Mouse (Mus musculus): ENCODE data around the gene Ggact. TPM values are rescaled to one million over a fixed set of nuclear protein-coding genes. Genes with fewer than 3 reads are reported as not detected.

The Ggact gene
- polyA plus RNA-seq, 1 experiment from 2014 or later = 10.6 TPM

DNA sequence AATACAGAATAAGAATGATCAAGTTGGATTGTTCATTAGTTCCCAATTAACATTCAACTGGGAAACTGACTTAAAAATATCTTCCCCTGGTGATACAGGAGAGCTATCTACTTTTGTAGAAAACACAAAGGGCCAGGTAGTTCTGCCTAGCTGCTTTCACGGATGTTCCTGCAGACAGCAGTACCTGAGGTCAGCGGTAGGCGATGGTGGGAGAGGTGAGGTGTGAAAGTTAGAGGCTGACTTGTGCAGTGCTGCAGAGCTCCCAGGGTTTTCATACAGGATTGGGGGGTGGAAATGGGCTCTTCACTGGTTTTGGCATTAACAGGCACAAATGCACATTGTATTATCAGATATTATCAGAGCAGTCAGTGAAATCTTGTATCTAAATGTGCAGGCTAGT is 35.8 kb downstream of the Ggact start:
- no peak for DNase-seq (ENCODE audit: low spot score)
- H3K9ac ChIP-seq = no peak overlapping the region
- no peak overlapping the region for H3K4me2 ChIP-seq (replicated peaks)
- ATAC-seq (ENCODE audit: low FRiP score) = no peak
- H3K4me1 ChIP-seq (replicated peaks; ENCODE audit: control insufficient read depth, insufficient read depth, low read length) = peaks cover 22% of the 10 kb centered on the region
- WGBS = 88% methylated on average over 3 of the region's 3 CpGs
- H3K4me3 ChIP-seq (replicated peaks; ENCODE audit: low read length) = no peak overlapping the region
- H3K27me3 ChIP-seq (ENCODE audit: control insufficient read depth, insufficient read depth, low read length) = 0 out of 2 replicates have a peak, but pooled peaks cover 11% of the 10 kb centered on the region
- no peaks in the 10 kb centered on the region for H3K9me3 ChIP-seq (ENCODE audit: control insufficient read depth, low read length)
- H3K27ac ChIP-seq = no peak overlapping the region
- H3K36me3 ChIP-seq (replicated peaks; ENCODE audit: control insufficient read depth, insufficient read depth) = no peaks in the 10 kb centered on the region

DNA sequence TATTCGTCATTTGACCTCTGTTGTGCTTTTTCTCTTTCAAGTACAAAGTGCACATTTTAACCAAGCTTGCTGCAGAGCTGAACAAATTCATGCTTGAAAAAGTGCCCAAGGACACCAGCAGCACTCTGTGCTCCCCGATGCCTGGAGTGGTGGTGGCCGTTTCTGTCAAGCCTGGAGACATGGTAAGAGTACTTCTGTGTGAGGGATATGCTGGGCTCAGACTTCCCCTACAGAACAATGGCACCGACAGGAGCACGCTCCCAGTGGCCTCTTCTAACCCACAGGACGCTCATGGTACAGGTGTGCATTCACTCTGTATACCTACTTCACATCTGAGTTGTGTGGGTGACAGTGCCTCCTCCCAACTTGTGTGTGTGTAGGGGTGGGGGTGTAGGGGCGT is 36.8 kb downstream of the Ggact start:
- 0 out of 2 replicates have a peak overlapping the region, but pooled peaks have one; percentile 6 for H3K9ac ChIP-seq
- WGBS = 64% methylated on average over 7 of the region's 7 CpGs
- no peak for ATAC-seq (ENCODE audit: low FRiP score)

DNA sequence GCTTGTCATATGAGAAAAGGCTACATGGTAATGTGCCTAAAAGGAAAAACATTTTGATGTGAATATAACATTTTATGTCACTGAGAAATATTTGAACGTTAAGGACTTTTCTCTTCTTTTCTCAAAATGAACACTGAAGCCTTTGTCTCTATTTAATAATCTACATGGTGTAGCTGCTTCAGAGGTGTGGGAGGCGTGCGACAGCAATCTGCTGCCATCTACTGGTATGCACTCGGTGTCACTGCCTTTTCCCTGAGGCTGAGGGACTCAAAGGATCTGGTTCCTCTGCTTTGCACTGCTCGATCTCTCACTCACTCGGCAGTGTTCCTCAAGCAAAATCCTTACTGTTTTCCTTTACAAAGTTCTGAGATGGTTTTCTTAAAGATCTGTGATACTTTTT is 37.4 kb downstream of the Ggact start:
- Histone ChIP-seq H3K36me3 (replicated peaks; ENCODE audit: control insufficient read depth, insufficient read depth) (no peaks in the 10 kb centered on the region), H3K4me3 (replicated peaks; ENCODE audit: low read length) (no peak overlapping the region), H3K9ac (no peak overlapping the region), H3K27me3 (ENCODE audit: control insufficient read depth, insufficient read depth, low read length) (0 out of 2 replicates have a peak, but pooled peaks cover 11% of the 10 kb centered on the region), H3K9me3 (ENCODE audit: control insufficient read depth, low read length) (no peaks in the 10 kb centered on the region), H3K4me1 (replicated peaks; ENCODE audit: control insufficient read depth, insufficient read depth, low read length) (0 out of 2 replicates have a peak, but pooled peaks cover 15% of the 10 kb centered on the region), H3K27ac (peak overlapping the region; percentile 64), H3K4me2 (replicated peaks) (no peak overlapping the region)
- WGBS = under 1% methylated on average over 6 of the region's 6 CpGs
- peak; percentile 94 for ATAC-seq (ENCODE audit: low FRiP score)
- DNase-seq (ENCODE audit: low spot score) = peak; percentile 93

More for the DNA sequence above, 36.8 kb downstream of the Ggact start:
- no peaks in the 10 kb centered on the region for H3K9me3 ChIP-seq (ENCODE audit: control insufficient read depth, low read length)
- 0 out of 2 replicates have a peak, but pooled peaks cover 11% of the 10 kb centered on the region for H3K27me3 ChIP-seq (ENCODE audit: control insufficient read depth, insufficient read depth, low read length)
- no peak overlapping the region for H3K4me3 ChIP-seq (replicated peaks; ENCODE audit: low read length)
- H3K4me1 ChIP-seq (replicated peaks; ENCODE audit: control insufficient read depth, insufficient read depth, low read length) = peaks cover 16% of the 10 kb centered on the region
- DNase-seq (ENCODE audit: low spot score) = no peak
- H3K27ac ChIP-seq = no peak overlapping the region
- no peaks in the 10 kb centered on the region for H3K36me3 ChIP-seq (replicated peaks; ENCODE audit: control insufficient read depth, insufficient read depth)
- H3K4me2 ChIP-seq (replicated peaks) = 0 out of 2 replicates have a peak overlapping the region, but pooled peaks have one; percentile 2

GRCm38 (mm10) chr14:122875636-122876035 is 37.9 kb downstream of the Ggact start:
- 50% methylated on average over 6 of the region's 6 CpGs for WGBS
- Histone ChIP-seq H3K4me2 (replicated peaks) (no peak overlapping the region), H3K4me3 (replicated peaks; ENCODE audit: low read length) (no peak overlapping the region), H3K4me1 (replicated peaks; ENCODE audit: control insufficient read depth, insufficient read depth, low read length) (0 out of 2 replicates have a peak, but pooled peaks cover 15% of the 10 kb centered on the region), H3K27me3 (ENCODE audit: control insufficient read depth, insufficient read depth, low read length) (0 out of 2 replicates have a peak, but pooled peaks cover 11% of the 10 kb centered on the region), H3K9me3 (ENCODE audit: control insufficient read depth, low read length) (no peaks in the 10 kb centered on the region), H3K9ac (peak overlapping the region; percentile 34), H3K27ac (peak overlapping the region; percentile 64), H3K36me3 (replicated peaks; ENCODE audit: control insufficient read depth, insufficient read depth) (no peaks in the 10 kb centered on the region)
- DNase-seq (ENCODE audit: low spot score) (no peak), ATAC-seq (ENCODE audit: low FRiP score) (no peak)

GRCm38 (mm10) chr14:122875056-122875455 is 38.5 kb downstream of the Ggact start:
- H3K27me3 ChIP-seq (ENCODE audit: control insufficient read depth, insufficient read depth, low read length) = 0 out of 2 replicates have a peak, but pooled peaks cover 11% of the 10 kb centered on the region
- WGBS = 49% methylated on average over 8 of the region's 8 CpGs
- H3K36me3 ChIP-seq (replicated peaks; ENCODE audit: control insufficient read depth, insufficient read depth) = no peaks in the 10 kb centered on the region
- no peak for ATAC-seq (ENCODE audit: low FRiP score)
- no peaks in the 10 kb centered on the region for H3K9me3 ChIP-seq (ENCODE audit: control insufficient read depth, low read length)
- H3K4me2 ChIP-seq (replicated peaks) = no peak overlapping the region
- peak overlapping the region; percentile 64 for H3K27ac ChIP-seq
- H3K9ac ChIP-seq = 0 out of 2 replicates have a peak overlapping the region, but pooled peaks have one; percentile 34
- 0 out of 2 replicates have a peak, but pooled peaks cover 15% of the 10 kb centered on the region for H3K4me1 ChIP-seq (replicated peaks; ENCODE audit: control insufficient read depth, insufficient read depth, low read length)
- no peak overlapping the region for H3K4me3 ChIP-seq (replicated peaks; ENCODE audit: low read length)
- no peak for DNase-seq (ENCODE audit: low spot score)

- Histone ChIP-seq H3K4me1 (replicated peaks; ENCODE audit: control insufficient read depth, insufficient read depth, low read length) (0 out of 2 replicates have a peak, but pooled peaks cover 15% of the 10 kb centered on the region), H3K9me3 (ENCODE audit: control insufficient read depth, low read length) (no peaks in the 10 kb centered on the region), H3K4me3 (replicated peaks; ENCODE audit: low read length) (no peak overlapping the region), H3K9ac (no peak overlapping the region), H3K27me3 (ENCODE audit: control insufficient read depth, insufficient read depth, low read length) (0 out of 2 replicates have a peak, but pooled peaks cover 5% of the 10 kb centered on the region), H3K27ac (no peak overlapping the region), H3K4me2 (replicated peaks) (no peak overlapping the region), H3K36me3 (replicated peaks; ENCODE audit: control insufficient read depth, insufficient read depth) (no peaks in the 10 kb centered on the region)
- no peak for ATAC-seq (ENCODE audit: low FRiP score)
- 83% methylated on average over 6 of the region's 6 CpGs for WGBS
- DNase-seq (ENCODE audit: low spot score) = no peak
These were observed 40.9 kb downstream of the Ggact start for GRCm38 (mm10) chr14:122872612-122873011.

DNA sequence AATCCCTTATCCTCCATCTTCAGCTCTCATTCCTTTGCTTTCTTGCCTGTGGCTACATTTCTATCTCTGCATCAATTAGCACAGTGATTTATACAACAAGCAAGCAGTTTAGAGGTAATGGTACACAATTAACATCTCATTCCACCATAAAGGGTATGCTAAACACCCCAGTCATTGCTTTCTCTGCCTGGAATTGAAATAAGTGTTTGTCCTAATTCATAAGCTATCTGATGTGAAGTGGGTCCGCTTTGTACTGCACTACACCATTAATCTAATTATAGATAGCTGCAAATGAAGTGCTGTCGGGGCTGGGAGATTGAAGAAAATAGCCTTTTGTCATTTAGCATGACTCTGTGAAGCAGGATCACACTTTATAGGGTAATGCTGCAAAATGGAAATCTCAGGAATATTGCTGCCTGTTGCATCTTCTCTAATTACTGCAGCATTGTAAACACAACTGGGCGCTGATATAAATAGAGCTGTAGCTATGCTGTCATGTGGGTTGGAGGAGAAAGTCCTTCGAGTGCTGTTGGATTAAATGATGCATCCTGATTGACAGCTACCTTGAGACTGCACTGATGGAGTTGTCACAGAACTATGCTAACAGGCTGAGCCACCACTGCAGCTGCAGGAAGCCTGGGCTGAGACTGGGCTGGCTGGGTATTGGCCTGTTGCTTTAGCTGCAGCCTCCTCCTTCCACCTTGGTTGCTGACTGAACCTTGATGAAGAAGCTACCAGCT is 41.5 kb downstream of the Ggact start:
- ATAC-seq (ENCODE audit: low FRiP score) (peak; percentile 55), DNase-seq (ENCODE audit: low spot score) (no peak)
- Histone ChIP-seq H3K27ac (no peak overlapping the region), H3K4me1 (replicated peaks; ENCODE audit: control insufficient read depth, insufficient read depth, low read length) (0 out of 2 replicates have a peak, but pooled peaks cover 15% of the 10 kb centered on the region), H3K36me3 (replicated peaks; ENCODE audit: control insufficient read depth, insufficient read depth) (no peaks in the 10 kb centered on the region), H3K9ac (no peak overlapping the region), H3K27me3 (ENCODE audit: control insufficient read depth, insufficient read depth, low read length) (0 out of 2 replicates have a peak, but pooled peaks cover 5% of the 10 kb centered on the region), H3K9me3 (ENCODE audit: control insufficient read depth, low read length) (no peaks in the 10 kb centered on the region), H3K4me2 (replicated peaks) (no peak overlapping the region), H3K4me3 (replicated peaks; ENCODE audit: low read length) (no peak overlapping the region)
- WGBS = 32% methylated on average over 4 of the region's 4 CpGs

DNA sequence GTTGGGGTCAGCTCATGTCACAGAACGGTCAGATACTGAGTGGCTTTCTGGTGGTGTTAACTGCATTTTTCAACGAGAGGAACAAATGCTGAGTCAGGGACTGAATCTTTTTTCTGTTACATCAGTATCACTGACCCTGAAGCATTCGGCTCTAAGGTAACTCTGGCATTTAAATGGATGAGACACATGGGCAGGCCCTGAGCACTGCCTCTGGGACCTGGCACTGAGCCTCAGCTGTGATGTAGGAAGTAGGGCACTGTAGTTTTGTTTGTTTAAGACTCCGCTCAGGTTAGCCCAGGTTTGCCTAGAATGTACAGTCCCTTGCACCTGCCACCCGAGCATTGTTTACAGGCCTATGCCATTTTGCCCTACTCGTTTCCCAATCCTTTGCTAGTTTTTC is 43.7 kb downstream of the Ggact start:
- WGBS = 72% methylated on average over 6 of the region's 6 CpGs
- Histone ChIP-seq H3K27me3 (ENCODE audit: control insufficient read depth, insufficient read depth, low read length) (0 out of 2 replicates have a peak, but pooled peaks cover 5% of the 10 kb centered on the region), H3K4me3 (replicated peaks; ENCODE audit: low read length) (no peak overlapping the region), H3K4me1 (replicated peaks; ENCODE audit: control insufficient read depth, insufficient read depth, low read length) (0 out of 2 replicates have a peak, but pooled peaks cover 5% of the 10 kb centered on the region), H3K4me2 (replicated peaks) (no peak overlapping the region), H3K9ac (no peak overlapping the region), H3K9me3 (ENCODE audit: control insufficient read depth, low read length) (no peaks in the 10 kb centered on the region), H3K27ac (no peak overlapping the region), H3K36me3 (replicated peaks; ENCODE audit: control insufficient read depth, insufficient read depth) (no peaks in the 10 kb centered on the region)
- ATAC-seq (ENCODE audit: low FRiP score) (no peak), DNase-seq (ENCODE audit: low spot score) (no peak)

DNA sequence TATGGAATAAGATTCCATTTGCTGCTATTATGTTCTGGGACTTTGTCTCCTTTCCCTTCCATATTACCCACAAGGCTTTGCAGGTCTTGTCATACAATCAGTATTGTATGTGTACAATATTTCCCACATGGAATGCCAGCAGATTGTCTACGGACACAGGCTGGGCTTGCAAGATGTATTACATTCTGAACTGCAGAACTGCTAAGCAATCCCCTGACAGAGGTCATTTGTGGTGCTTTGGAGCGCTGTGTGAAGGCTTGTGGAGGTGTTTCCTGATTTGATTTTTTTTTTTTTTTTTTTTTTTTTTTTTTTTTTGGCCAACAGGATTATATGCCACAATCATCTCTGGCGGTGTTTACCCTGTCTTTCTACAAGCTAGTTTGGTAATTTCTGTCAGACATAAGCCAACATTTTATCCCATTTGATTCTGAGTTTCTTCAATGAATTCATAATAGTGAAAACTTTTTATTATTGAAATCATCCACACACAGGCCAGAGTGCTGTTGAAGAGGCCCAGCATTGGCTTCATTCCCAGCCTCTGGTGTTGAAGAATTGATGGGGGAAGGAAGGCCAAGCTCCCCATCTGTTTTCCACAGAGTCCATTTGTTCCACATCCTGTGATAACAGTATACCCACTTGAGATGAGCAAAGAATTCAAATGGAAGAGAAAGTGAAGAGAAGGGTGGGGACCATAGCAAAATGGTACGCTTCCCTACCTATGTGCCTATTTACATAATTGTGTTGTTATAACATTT is 45.8 kb downstream of the Ggact start:
- 69% methylated on average over 4 of the region's 4 CpGs for WGBS

More for the DNA sequence above, 45.8 kb downstream of the Ggact start:
- no peaks in the 10 kb centered on the region for H3K36me3 ChIP-seq (replicated peaks; ENCODE audit: control insufficient read depth, insufficient read depth)
- DNase-seq (ENCODE audit: low spot score) = no peak
- H3K4me1 ChIP-seq (replicated peaks; ENCODE audit: control insufficient read depth, insufficient read depth, low read length) = 0 out of 2 replicates have a peak, but pooled peaks cover 5% of the 10 kb centered on the region
- no peak for ATAC-seq (ENCODE audit: low FRiP score)
- no peak overlapping the region for H3K9ac ChIP-seq
- H3K9me3 ChIP-seq (ENCODE audit: control insufficient read depth, low read length) = no peaks in the 10 kb centered on the region
- no peak overlapping the region for H3K4me2 ChIP-seq (replicated peaks)
- H3K27me3 ChIP-seq (ENCODE audit: control insufficient read depth, insufficient read depth, low read length) = no peaks in the 10 kb centered on the region
- no peak overlapping the region for H3K4me3 ChIP-seq (replicated peaks; ENCODE audit: low read length)
- H3K27ac ChIP-seq = no peak overlapping the region

Data from hindbrain, embryonic 14.5 days (tissue).